Mouse (Mus musculus): ENCODE data around the gene Wdr86. TPM values are rescaled to one million over a fixed set of nuclear protein-coding genes. Genes with fewer than 3 reads are reported as not detected.
"Not testable (repeated sequence)": the region's sequence is repeated elsewhere in the genome, so short reads cannot be mapped to it uniquely, and the experiment has no call there.

The Wdr86 gene
- total RNA-seq, 2 experiments from 2014 or later: 0.56 to 1.0 TPM

DNA sequence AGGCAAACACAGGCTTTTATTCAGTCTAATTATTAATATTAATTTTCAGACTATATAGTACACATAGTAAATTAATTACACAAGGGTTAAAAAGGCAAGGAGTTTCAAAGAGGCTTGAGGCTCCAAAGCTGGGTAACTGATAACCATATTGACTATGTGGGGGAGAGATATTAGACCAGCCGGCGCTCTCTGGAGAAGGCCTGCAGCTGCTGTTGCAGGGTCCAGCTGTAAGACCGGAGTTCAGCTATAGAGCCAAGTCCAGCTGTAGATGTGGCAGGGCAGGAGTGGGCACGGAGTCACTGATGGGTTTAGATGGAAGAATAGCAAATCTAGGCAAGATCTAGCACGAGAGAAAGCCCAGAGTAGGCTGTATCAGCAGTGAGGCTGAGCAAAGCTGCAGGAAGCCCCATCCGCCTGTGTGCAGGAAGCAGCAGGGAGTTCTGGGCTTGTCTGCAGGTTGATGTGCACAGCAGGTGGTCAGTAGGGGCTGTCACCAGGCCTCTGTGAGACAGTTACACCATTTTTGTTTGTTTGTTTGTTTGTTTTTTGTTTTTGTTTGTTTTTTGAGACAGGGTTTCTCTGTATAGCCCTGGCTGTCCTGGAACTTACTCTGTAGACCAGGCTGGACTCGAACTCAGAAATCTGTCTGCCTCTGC is 3.4 kb upstream of the Wdr86 start:
- DNase-seq (ENCODE audit: low spot score in 2 of 2): no peak

DNA sequence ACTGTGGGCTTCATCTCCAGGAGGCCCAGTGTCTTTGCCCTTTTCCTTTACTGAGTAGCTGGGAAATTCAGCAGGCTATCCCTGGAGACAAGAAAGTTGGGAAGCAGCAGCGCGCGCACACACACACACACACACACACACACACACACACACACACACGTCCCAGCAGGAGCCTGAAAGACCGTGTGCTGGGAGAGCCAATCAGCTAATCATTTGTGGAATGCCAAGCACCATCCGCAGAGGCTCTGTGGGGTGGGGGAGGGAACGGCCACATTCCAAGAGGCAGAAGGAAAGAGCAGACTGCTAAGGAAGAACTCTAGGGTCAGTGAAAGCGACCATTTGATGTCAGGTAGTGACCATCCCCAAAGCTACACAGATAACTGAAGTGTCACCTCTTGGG is 2.6 kb upstream of the Wdr86 start:
- no peak for DNase-seq (ENCODE audit: low spot score in 2 of 2)

DNA sequence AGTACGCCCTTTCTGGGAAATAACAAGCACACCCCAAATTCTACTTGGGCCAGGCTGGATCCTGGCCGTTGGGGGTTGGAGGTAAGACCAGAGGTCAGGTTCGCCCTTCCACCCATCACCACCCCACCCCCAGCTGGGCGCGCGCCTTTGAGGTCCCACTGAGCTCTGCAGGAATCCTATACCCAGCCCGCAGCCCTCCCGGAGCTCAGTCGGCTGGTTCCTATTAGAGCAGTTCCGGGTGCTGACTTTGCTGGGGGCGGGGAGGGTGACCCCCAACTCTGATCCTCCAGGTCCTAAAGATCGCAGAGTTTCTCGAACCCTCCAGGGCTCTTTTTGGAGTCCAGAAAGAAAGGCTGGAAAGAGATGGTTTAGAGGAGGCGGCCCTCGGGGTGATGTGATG is 459 bp upstream of the Wdr86 start:
- no peak for DNase-seq (ENCODE audit: low spot score in 2 of 2)

DNA sequence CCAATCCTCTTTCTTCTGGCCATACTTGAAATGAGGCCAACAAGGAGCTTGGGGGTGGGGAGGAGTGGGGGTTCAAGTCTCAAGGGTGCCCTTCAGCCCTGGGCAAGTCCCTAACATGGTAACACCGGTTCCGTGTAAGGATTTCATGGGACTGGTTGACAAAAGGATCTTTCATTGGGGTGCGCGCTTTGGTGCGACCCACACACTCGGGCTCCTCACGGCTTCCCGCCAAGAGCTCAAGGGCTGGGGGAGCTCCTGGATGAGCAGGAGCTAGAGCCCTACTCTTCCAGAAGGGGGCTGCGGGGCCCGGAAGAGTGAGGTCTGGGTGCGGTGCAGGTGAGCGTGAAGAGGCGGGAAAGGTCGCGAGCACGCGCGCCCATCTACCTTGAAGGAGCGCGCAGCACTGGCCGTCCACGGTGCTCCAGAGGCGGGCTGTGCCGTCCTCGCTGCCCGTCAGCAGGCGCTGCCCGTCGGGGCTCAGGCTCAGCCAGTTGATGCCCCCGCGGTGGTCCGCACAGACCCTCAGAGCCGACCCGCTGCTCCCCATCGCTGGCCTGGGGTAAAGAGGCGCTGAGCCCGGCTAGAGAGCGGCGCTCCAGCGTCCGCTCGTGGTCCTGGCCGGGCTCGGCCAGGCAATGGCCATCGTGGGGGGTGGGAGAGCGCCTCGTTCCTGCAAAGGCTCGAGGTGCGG is 585 bp downstream of the Wdr86 start:
- no peak for DNase-seq (ENCODE audit: low spot score in 2 of 2)

DNA sequence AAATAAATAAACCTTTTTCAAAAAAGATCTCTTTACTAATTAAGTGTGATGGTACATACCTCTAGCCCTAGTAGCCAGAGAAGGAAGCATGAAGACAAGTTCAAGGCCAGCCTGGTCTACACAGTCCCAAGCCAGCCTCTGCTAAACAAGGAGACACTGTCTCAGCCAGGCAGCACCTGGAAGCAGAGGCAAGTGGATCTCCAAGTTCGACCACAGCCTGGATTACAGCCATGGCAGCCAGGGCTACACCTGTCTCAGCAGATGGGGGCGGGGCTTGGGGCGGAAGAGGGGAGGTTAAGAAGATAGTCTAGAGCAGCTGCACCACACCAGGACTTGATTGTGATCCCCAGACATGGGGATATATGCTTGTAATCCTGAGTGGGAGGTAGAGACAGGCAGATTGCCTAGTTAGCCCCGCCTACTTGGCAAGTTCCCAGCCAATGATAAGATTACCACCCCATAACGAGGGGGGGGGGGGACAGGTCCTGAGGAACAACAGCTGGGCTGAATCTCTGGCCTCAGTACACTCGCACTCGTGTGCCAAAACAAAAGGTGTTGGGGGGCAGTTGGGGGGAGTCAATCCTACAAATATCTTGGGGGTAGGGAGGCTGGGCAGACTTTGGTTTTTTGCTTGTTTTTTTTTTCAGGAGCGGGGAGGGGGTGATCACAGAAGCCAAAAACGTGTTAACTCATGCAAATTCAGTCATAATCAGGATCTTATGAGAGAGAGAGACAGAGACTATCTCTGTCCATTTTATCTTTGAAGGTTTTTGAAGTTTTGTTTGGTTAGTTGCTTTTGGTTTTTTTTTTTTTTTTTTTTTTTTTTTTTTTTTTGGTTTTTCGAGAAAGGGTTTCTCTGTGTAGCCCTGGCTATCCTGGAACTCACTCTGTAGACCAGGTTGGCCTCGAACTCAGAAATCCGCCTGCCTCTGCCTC is 3.4 kb downstream of the Wdr86 start:
- no peak for DNase-seq (ENCODE audit: low spot score in 2 of 2)

DNA sequence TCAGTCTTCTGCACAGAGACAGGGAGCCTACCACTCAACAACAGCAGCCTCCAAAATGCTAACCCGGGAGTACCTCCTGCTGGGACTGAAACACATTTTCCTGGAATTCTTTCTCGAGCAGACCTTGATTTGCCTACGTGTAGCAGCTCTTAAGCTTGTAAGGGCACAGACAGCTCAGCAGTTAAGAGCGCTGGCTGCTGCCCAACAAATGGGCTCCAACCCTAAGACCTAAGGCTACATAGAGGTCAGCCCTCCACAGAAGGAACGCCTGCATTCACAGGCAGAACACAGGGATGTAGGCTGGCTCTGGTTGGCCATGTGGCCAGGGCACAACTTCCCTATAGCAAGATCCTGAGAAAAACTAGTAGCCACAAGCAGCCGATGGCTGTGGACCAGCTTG is 4.6 kb downstream of the Wdr86 start:
- DNase-seq (ENCODE audit: low spot score in 2 of 2): no peak

DNA sequence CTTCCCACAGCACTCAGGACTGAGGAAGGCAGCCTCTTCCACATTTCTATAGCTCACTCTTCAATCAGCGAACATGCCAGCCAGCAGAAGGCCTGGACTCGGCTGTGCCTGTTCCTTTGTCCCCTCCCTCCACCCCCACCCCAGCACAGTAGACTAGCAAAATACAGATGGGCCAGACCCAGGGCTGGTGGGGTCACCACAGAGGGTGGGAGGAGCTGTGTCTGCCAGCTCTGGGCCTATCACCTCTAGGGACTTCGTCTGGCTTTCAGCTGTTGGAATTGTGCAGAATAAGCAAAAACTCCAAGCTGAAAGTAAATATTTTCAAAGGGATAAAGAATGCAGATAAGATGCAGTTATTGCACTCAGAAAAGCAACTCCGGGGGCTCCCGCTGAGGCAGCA is 5.7 kb downstream of the Wdr86 start:
- no peak for DNase-seq (ENCODE audit: low spot score in 2 of 2)

DNA sequence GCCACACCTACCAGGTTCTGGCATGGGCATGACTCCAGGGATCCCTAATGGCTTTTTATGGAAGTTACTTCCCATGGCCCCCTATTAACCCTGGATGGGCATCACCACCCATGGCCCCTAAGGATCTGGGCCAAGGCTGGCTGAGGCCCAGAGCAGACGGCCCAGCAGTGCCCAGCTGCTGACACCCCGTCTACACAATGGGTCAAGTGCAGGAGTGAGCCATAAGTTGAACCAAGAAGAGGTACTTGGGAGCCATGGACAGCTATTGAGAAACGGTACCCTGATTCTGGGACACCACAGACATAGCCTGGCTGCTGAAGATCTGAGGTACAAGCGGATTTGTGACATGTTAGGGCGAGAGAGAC is 6.3 kb downstream of the Wdr86 start:
- no peak for DNase-seq (ENCODE audit: low spot score in 2 of 2)

DNA sequence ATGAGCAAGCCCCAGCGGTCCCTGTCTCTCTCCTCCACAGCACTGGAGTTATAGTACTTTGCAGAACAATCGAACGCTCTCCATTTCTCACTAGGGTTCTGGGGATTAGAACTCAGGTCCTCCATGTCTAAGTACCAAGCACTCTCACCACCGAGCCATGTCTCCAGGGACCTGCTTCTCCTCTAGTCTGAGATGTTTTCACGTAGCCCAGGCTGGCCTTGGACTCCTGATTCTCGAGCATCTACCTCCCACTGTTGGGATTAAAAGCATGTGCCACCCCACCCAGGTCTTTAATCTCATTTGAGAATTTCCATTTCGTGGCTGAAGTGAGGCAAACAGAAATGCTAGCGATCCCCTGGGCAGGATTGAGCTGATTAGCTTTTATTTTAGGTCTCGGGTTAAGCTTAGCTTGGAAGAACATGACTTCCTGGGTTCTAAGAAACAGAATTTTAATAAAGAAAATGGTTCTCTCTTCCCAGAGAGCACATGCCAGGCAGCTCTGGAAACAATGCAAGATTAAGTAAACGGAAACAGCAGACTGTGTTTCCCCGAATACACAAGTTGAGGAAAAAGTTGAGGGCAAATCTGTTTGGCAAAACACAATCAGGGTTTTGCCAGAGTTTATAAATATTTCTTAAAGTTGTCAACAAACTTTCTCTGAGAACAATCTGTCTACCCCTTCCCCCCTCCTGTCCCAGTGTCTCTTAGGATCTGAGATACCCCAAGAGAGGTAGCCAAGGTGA is 6.8 kb downstream of the Wdr86 start:
- DNase-seq (ENCODE audit: low spot score in 2 of 2): no peak

DNA sequence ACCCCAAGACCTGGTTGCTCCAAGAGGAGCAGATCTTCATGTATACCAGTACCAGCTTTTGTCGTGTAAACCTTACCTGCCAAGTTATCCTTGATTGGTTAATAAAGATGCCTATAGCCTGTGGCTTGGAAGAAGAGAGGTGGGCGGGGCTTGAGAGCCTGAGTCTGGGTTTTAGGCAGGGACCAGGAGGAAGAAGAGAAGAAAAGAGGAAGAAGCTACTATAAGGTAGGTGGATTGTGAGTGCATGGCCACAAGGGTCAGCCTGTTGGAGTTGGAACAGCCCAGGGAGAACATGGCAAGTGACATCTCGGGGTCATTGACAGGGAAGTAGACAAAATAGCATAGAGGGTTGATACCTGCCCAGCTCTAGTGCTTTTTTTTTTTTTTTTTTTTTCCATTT is 10.7 kb downstream of the Wdr86 start:
- no peak for DNase-seq (ENCODE audit: low spot score in 2 of 2)

DNA sequence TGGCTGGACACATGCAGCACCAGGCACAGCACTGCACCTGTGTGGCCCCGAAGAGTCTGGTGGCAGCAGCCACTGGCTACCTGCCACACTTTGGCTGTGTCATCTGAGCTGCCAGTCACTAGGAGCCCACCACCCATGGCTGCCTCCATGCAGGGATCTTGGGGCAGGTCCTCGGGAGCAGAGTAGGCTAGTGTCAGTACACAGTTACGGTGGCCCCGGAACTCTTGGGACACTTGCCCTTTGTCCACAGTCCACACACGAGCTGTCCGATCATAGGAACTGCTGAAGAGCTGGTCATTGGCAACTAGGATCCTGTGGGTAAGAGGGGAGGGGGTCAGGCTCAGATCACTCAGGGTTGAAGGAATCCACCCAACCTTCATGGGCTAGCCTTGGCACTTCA is 12.5 kb downstream of the Wdr86 start:
- no peak for DNase-seq (ENCODE audit: low spot score in 2 of 2)

DNA sequence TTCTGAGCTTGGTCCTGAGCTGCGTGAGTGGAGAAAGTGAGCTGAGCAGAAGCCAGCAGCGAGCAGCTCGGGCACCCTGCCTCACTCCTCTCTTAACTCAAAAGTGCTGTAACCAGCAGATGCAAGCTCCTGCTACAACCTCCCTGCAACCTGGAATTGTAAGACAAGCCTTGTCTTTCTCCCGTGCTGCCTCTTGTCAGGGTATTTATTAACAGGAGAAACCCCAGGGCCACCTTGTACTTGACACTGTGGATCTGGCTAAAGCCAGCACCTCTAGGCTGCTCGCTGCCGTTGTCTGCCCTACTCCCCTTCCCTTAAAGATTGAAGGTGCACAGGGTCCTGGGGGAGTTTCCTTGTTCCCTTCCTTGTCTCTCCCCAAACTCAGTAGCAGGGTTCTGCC is 16.5 kb downstream of the Wdr86 start:
- no peak for DNase-seq (ENCODE audit: low spot score in 2 of 2)

DNA sequence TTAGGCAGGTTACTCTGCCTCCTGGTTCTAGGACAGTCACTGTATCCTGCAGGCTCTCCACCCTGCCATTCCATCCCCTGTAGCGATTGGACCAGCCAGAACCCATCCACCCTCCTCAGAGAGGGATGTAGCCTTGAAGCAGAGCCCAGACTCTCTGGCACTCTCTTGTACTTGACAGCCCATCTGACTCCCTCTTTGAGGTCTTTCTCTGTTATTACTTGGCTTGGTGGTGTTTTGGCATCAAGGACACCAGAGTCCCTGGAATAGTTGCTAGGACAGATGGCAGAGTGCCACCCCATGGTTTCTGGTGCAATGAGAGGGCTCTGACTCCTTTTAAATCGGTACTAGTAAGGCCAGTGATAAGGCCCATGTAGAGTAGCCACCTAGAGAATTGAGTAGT is 17.3 kb downstream of the Wdr86 start:
- no peak for DNase-seq (ENCODE audit: low spot score in 2 of 2)

DNA sequence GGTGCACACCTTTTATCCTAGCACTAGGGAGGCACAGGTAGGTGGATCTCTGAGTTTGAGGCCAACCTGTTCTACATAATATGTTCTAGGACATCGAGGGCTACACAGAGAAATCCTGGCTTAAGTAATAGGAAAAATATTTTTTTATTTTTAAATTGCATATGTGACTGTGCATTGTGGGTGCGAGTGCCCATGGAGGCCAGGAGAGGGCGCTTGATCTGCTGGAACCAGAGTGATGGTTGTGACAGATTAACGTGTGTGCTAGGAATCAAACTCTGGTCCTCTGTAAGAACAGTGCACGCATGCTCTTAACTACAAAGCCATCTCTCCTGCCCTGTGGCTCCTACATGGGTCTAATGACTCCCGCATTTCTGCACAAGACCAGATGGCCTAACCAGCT is 18.9 kb downstream of the Wdr86 start:
- no peak for DNase-seq (ENCODE audit: low spot score in 2 of 2)

DNA sequence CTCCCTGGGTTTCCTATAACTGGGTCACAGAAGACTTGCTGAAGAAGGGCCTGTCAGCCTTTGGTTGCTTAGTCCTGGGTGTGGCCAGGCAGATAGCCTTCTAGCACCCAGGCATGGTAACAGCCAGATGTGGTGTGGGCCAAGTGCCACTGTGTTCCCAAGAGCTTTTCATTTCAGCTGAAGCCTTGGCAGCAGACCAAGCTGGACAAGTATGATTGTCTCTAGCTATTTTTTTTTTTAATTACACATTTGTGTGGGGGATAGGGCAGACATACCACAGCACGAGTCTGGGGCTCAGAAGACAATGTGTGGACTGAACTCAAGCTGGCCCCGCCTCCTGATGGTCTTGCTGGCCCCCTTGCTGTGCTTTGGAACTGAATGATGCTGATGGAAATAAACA is 20.6 kb downstream of the Wdr86 start:
- no peak for DNase-seq (ENCODE audit: low spot score in 2 of 2)

DNA sequence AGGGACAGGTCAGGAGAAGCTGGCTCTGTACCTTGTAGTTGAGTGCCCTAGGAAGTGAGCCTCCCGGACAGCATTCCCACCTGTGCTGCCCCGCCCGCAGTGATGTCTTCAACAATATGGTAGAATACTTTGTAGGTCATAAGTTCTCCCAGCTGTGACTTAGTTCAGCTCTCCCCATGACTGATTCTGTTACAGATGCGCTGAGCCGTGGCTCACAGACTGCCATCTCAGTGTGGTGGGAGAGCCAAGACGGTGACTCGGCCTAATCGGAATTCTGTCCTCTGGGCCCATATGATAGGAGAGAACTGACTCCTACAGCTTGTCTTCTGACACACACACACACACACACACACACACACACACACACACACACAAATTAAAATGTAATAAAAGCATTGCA is 25.9 kb downstream of the Wdr86 start:
- no peak for DNase-seq (ENCODE audit: low spot score in 2 of 2)

DNA sequence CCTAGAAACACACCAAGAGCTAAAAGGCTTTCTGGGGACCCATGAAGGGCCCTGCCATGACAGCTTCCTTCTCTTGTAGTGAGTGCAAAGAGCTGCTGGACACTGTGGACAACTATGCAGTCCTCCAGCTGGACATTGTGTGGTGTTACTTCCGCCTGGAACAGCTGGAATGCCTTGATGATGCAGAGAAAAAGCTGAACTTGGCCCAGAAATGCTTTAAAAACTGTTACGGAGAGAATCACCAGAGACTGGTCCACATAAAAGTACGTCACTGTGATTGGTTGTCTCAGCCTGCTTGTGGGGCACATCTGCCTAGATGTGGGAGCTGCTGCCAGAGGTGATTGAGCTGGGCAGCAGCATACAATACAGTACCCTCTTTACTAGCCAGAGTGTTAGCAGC is 29.3 kb downstream of the Wdr86 start:
- no peak for DNase-seq (ENCODE audit: low spot score in 2 of 2)

DNA sequence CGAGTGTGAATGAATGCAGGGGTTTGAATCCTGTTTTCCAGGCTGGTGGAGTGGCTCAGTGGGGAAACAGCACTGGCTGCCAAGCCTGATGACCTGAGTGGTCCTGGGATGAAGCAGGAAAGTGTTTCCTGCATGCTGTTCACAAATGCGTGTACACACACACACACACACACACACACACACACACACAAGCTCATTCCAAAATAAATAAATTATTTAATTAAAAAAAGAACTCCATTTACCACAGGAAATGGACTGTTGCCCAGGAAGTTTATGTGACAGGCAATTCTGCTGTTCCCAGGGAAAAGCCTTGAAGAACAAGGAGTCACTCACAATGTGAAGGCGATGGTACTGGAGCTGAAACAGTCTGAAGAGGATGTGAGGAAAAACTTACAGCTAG is 33.8 kb downstream of the Wdr86 start:
- DNase-seq (ENCODE audit: low spot score in 2 of 2): no peak

DNA sequence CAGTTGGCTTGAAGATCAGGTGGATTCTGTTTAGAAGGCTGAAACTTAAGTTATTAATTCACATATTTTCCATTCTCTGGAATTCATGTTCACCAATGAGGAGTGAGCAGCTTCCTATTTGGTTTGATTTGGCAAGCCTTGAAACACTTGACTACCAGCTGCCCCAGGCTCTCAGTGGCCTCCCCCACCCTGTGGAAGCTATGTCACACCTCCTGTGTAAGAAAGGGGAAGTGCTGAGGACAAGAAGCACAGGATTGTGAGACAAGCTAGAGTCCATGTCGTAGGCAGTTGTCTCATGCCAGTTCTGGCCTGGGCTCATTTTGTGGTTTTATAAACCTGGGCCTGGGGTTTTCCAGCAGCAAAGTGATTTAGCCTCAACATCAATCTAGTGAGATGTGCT is 42.8 kb downstream of the Wdr86 start:
- DNase-seq (ENCODE audit: low spot score in 2 of 2): no peak

DNA sequence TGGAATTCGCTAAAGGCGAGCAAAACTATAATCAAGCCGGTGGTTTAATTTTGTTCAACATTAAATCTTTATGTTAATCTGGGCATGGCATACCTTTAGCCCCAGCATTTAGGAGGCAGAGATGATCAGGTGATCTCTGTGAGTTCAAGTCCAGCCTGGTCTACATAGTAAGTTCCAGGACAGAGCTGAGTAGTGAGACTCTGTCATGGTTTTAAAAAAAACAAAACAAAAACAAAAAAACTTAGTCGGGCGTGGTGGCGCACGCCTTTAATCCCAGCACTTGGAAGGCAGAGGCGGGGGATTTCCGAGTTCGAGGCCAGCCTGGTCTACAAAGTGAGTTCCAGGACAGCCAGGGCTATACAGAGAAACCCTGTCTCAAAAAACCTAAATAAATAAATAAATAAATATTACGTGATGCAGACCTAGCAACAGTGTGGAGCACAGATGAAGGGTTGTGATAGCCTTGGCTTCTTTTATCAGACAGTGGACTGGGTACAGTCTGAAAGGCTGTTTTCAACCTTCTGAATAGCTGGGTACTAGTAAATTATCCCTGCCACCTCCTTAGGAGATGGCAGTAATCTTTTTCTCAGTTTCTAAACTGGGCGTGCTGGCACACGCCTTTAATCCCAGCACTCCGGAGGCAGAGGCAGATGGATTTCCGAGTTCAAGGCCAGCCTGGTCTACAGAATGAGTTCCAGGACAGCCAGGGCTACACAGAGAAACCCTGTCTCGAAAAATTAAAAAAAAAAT is 43.7 kb downstream of the Wdr86 start:
- not testable (repeated sequence) for DNase-seq (ENCODE audit: low spot score in 2 of 2)

DNA sequence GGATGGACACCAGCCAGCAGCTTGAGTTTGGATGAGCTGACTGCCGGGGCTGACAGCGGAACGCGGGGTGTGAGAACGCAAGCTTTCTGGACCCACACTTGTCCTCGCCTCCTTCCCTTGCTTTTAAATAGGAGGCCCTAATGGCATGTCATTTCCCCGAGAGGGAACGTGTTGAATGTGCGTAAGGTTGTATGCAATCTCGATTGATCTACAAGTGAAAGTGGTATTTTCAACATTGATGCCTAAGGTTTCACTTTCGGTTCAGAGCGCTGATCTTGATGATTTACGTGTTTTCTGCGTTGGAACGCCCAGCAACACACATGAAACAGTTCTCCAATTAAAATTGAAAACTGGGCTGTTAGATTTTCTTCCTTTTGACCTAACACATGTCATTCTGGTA is 44.4 kb downstream of the Wdr86 start:
- no peak for DNase-seq (ENCODE audit: low spot score in 2 of 2)
